Mouse (Mus musculus): ENCODE data around the gene Gzmk. TPM values are rescaled to one million over a fixed set of nuclear protein-coding genes. Genes with fewer than 3 reads are reported as not detected.

Gene Gzmk
- polyA plus RNA-seq, 1 experiment from 2014 or later: not detected

DNA sequence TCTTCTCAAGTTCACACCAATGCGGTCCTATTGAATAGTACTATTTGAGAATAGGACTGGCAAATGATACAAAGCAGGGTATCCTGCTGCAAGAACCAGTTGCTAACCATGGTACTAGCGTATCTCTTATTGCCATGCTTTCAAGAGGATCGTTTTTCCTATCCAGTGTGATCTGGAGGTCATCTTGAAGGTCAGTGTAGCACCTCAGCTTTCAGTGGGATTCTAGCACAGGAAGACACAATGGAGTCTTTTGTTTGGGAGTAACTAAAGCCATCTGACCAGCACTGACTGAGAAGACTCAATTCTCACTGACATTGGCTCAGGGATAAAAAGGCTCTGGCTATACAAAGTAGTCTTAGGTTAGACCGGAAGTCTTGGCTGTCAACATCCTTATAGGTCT is 74.2 kb downstream of the Gzmk start:
- Histone ChIP-seq H3K4me2 (ENCODE audit: low read depth, low read length, severe bottlenecking) (no peak overlapping the region), H3K9me3 (ENCODE audit: control insufficient read depth, low read length) (no peaks in the 10 kb centered on the region), H3K27ac (ENCODE audit: low read depth, low read length) (no peak overlapping the region), H3K36me3 (ENCODE audit: control insufficient read depth, insufficient read depth, low read length) (no peaks in the 10 kb centered on the region), H3K4me1 (replicated peaks; ENCODE audit: control insufficient read depth, insufficient read depth, low read length) (no peaks in the 10 kb centered on the region), H3K9ac (ENCODE audit: low read length) (no peak overlapping the region), H3K4me3 (ENCODE audit: low read depth, low read length) (no peak overlapping the region), H3K27me3 (ENCODE audit: control insufficient read depth, insufficient read depth, low read length) (no peaks in the 10 kb centered on the region)
- no peak for ATAC-seq (replicated peaks; ENCODE audit: low FRiP score)
- 81% methylated on average over 4 of the region's 4 CpGs for WGBS
- DNase-seq (ENCODE audit: low spot score): no peak

- Histone ChIP-seq H3K36me3 (ENCODE audit: control insufficient read depth, insufficient read depth, low read length) (no peaks in the 10 kb centered on the region), H3K4me2 (ENCODE audit: low read depth, low read length, severe bottlenecking) (no peak overlapping the region), H3K27me3 (ENCODE audit: control insufficient read depth, insufficient read depth, low read length) (no peaks in the 10 kb centered on the region), H3K4me3 (ENCODE audit: low read depth, low read length) (no peak overlapping the region), H3K4me1 (replicated peaks; ENCODE audit: control insufficient read depth, insufficient read depth, low read length) (no peaks in the 10 kb centered on the region), H3K27ac (ENCODE audit: low read depth, low read length) (no peak overlapping the region), H3K9me3 (ENCODE audit: control insufficient read depth, low read length) (no peaks in the 10 kb centered on the region), H3K9ac (ENCODE audit: low read length) (no peak overlapping the region)
- DNase-seq (ENCODE audit: low spot score) (no peak), ATAC-seq (replicated peaks; ENCODE audit: low FRiP score) (no peak)
- WGBS: 93% methylated on average over 1 of the region's 1 CpGs
These were observed 86.1 kb downstream of the Gzmk start for GRCm38 (mm10) chr13:113139597-113139996.

DNA sequence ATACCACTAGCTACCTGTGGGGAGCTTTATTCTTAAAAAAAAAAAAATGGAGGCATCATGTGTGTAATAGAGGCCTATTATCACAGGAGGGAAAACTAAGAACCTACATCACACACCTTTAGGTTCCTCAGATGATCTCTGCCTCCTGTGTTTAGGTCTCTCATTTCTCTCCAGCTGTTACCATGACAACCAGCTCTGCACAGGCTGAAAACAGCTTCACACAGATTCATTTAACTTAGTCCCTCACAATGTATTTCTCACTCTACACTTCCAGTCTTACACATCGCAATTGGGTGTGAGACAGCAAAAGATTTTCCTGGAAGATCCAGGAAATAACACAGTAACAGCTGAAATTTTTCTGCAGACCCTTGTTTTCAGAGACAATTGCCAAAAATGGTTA is 95.7 kb downstream of the Gzmk start:
- Histone ChIP-seq H3K36me3 (ENCODE audit: control insufficient read depth, insufficient read depth, low read length) (no peaks in the 10 kb centered on the region), H3K27ac (ENCODE audit: low read depth, low read length) (no peak overlapping the region), H3K27me3 (ENCODE audit: control insufficient read depth, insufficient read depth, low read length) (no peaks in the 10 kb centered on the region), H3K9me3 (ENCODE audit: control insufficient read depth, low read length) (no peaks in the 10 kb centered on the region), H3K9ac (ENCODE audit: low read length) (no peak overlapping the region), H3K4me1 (replicated peaks; ENCODE audit: control insufficient read depth, insufficient read depth, low read length) (no peaks in the 10 kb centered on the region), H3K4me2 (ENCODE audit: low read depth, low read length, severe bottlenecking) (no peak overlapping the region), H3K4me3 (ENCODE audit: low read depth, low read length) (no peak overlapping the region)
- WGBS: 90% methylated on average over 1 of the region's 1 CpGs
- ATAC-seq (replicated peaks; ENCODE audit: low FRiP score): no peak
- no peak for DNase-seq (ENCODE audit: low spot score)

Other genes starting within 250 kb of the Gzmk start
- 5.3 and 7.3 TPM in 2 replicates for gene Ccno, start 238.1 kb downstream of the Gzmk start, polyA plus RNA-seq (2014; fragmentation: Nextera tagmentation; extraction: Ambion mirVana)
- 3.4 TPM in 2 replicates for gene Mcidas, start 232.1 kb downstream of the Gzmk start, polyA plus RNA-seq (2014; fragmentation: Nextera tagmentation; extraction: Ambion mirVana)
- 0.57 and 0.73 TPM in 2 replicates for gene Cdc20b, start 190.8 kb downstream of the Gzmk start, polyA plus RNA-seq (2014; fragmentation: Nextera tagmentation; extraction: Ambion mirVana)
- gene Gpx8, start 179.5 kb downstream of the Gzmk start, polyA plus RNA-seq (2014; fragmentation: Nextera tagmentation; extraction: Ambion mirVana): 89.4 and 92.9 TPM in 2 replicates
- gene Gzma, start 124.9 kb downstream of the Gzmk start, polyA plus RNA-seq (2014; fragmentation: Nextera tagmentation; extraction: Ambion mirVana): not detected in 2 replicates
- 1.8 and 2.1 TPM in 2 replicates for gene Esm1, start 16.2 kb downstream of the Gzmk start, polyA plus RNA-seq (2014; fragmentation: Nextera tagmentation; extraction: Ambion mirVana)
- gene BC067074, start 67.3 kb upstream of the Gzmk start, polyA plus RNA-seq (2014; fragmentation: Nextera tagmentation; extraction: Ambion mirVana): 2.0 and 2.1 TPM in 2 replicates